Comparison of ENCODE assay signal across 17 mouse cellular contexts in the genomic region with DNA sequence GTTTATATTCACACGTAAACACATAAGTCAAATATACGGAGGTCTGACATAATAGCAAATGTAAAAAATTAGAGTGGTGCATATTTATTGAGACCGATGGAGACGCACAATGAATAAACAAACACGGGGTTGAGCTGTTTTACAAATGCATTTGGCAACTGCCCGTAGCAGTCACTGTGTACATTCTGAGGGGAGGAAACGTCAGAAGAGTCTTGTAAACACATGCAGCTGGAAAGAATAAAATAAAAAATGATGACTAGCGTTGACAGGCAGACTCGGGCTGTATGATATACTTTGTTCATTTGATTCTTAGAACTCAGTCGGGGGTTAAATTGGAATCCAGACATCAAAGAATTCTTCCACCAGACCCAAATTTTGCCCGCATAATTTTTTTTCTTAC. TPM values are rescaled to one million over a fixed set of nuclear protein-coding genes. Genes with fewer than 3 reads are reported as not detected.
A peak's percentile ranks its signal among the peaks of the same experiment; 100 is the strongest.
DNase-seq lines count a peak whose midpoint lies in the region; ATAC-seq and TF ChIP-seq lines count a peak whose summit lies in the region.
"Had no signal": no experiment of that assay in that cellular context is flagged by ENCODE, and none has a peak within 500 bp of the region (broad histone marks: within the 10 kb centered on the region; RNA-seq: fewer than 3 reads in every experiment).

No protein-coding gene starts in this region.

- H3K4me1 ChIP-seq in hindbrain, embryonic 13.5 days (replicated peaks), result peaks cover 24% of the 10 kb centered on the region
- H3K4me1 ChIP-seq in hindbrain, embryonic 11.5 days (replicated peaks; ENCODE audit: control insufficient read depth, insufficient read depth, low read length), result no peaks in the 10 kb centered on the region
- peaks cover 12% of the 10 kb centered on the region for H3K4me1 ChIP-seq in midbrain, embryonic 12.5 days
- peaks cover 22% of the 10 kb centered on the region for H3K4me1 ChIP-seq in midbrain, embryonic 10.5 days
- peaks cover 3% of the 10 kb centered on the region; the same call in 1 of the 2 replicates for H3K4me1 ChIP-seq in limb, embryonic 15.5 days
- H3K4me1 ChIP-seq: liver, embryonic 13.5 days; megakaryocyte, embryonic 14.5 days had no signal

- no peak overlapping the region for H3K9ac ChIP-seq in hindbrain, embryonic 13.5 days
- H3K9ac ChIP-seq in hindbrain, embryonic 11.5 days (ENCODE audit: low read depth, low read length), result no peak overlapping the region
- H3K9ac ChIP-seq in midbrain, embryonic 12.5 days (replicated peaks), result no peak overlapping the region
- H3K9ac ChIP-seq in limb, embryonic 15.5 days, result no peak overlapping the region
- H3K9ac ChIP-seq: liver, embryonic 13.5 days; neural tube, embryonic 12.5 days had no signal

- no peak for TF ChIP-seq CTCF in layer of hippocampus, adult 2 months (conservative IDR thresholded peaks at IDR 0.05)

- peak overlapping the region; percentile 78 for H3K27ac ChIP-seq in hindbrain, embryonic 13.5 days
- no peak overlapping the region for H3K27ac ChIP-seq in hindbrain, embryonic 11.5 days (ENCODE audit: low read depth, low read length)
- H3K27ac ChIP-seq in midbrain, embryonic 12.5 days (replicated peaks), result peak overlapping the region; percentile 46; the same call in 1 of the 2 replicates
- H3K27ac ChIP-seq in midbrain, embryonic 10.5 days (replicated peaks), result no peak overlapping the region
- H3K27ac ChIP-seq in limb, embryonic 15.5 days, result no peak overlapping the region
- H3K27ac ChIP-seq in layer of hippocampus, adult 2 months, result no peak overlapping the region
- H3K27ac ChIP-seq: liver, embryonic 13.5 days had no signal

- no peak for ATAC-seq in hindbrain, embryonic 13.5 days (ENCODE audit: low FRiP score)
- ATAC-seq in hindbrain, embryonic 11.5 days (ENCODE audit: low FRiP score), result no peak
- no peak for ATAC-seq in midbrain, embryonic 12.5 days (ENCODE audit: low FRiP score, low read depth)
- no peak for ATAC-seq in limb, embryonic 15.5 days (ENCODE audit: insufficient number of reproducible peaks, low FRiP score, low TSS enrichment, low read depth)

- no peak overlapping the region for H3K4me2 ChIP-seq in hindbrain, embryonic 13.5 days
- no peak overlapping the region for H3K4me2 ChIP-seq in hindbrain, embryonic 11.5 days (replicated peaks; ENCODE audit: low read depth, low read length)
- H3K4me2 ChIP-seq in midbrain, embryonic 12.5 days (replicated peaks), result no peak overlapping the region
- 0 out of 2 replicates have a peak overlapping the region, but pooled peaks have one; percentile 14 for H3K4me2 ChIP-seq in limb, embryonic 15.5 days
- H3K4me2 ChIP-seq: heart, embryonic 11.5 days; liver, embryonic 13.5 days; neural tube, embryonic 12.5 days had no signal

- peaks cover 5% of the 10 kb centered on the region for H3K27me3 ChIP-seq in hindbrain, embryonic 13.5 days
- no peaks in the 10 kb centered on the region for H3K27me3 ChIP-seq in hindbrain, embryonic 11.5 days (ENCODE audit: control insufficient read depth, insufficient read depth, low read length)
- no peaks in the 10 kb centered on the region; the same call in 1 of the 2 replicates for H3K27me3 ChIP-seq in midbrain, embryonic 12.5 days
- peaks cover under 1% of the 10 kb centered on the region; the same call in 1 of the 2 replicates for H3K27me3 ChIP-seq in midbrain, embryonic 10.5 days (ENCODE audit: low read depth, poor library complexity, severe bottlenecking)
- H3K27me3 ChIP-seq in limb, embryonic 15.5 days, result no peaks in the 10 kb centered on the region
- H3K27me3 ChIP-seq: liver, embryonic 13.5 days; megakaryocyte, embryonic 14.5 days; neural tube, embryonic 12.5 days had no signal

- WGBS in hindbrain, embryonic 13.5 days, result 53% methylated on average over 11 of the region's 11 CpGs
- 61% methylated on average over 11 of the region's 11 CpGs for WGBS in hindbrain, embryonic 11.5 days
- WGBS in midbrain, embryonic 12.5 days, result 66% methylated on average over 11 of the region's 11 CpGs
- WGBS in midbrain, embryonic 10.5 days, result 80% methylated on average over 11 of the region's 11 CpGs
- 30% methylated on average over 11 of the region's 11 CpGs for WGBS in limb, embryonic 15.5 days

- no peak overlapping the region for H3K4me3 ChIP-seq in hindbrain, embryonic 13.5 days
- no peak overlapping the region for H3K4me3 ChIP-seq in hindbrain, embryonic 11.5 days (ENCODE audit: low read depth, low read length)
- no peak overlapping the region for H3K4me3 ChIP-seq in midbrain, embryonic 12.5 days
- H3K4me3 ChIP-seq in midbrain, embryonic 10.5 days, result no peak overlapping the region
- no peak overlapping the region for H3K4me3 ChIP-seq in limb, embryonic 15.5 days
- H3K4me3 ChIP-seq in layer of hippocampus, adult 2 months, result no peak overlapping the region
- H3K4me3 ChIP-seq: liver, embryonic 13.5 days; megakaryocyte, embryonic 14.5 days; neural tube, embryonic 12.5 days had no signal

- H3K9me3 ChIP-seq in hindbrain, embryonic 13.5 days, result no peaks in the 10 kb centered on the region
- H3K9me3 ChIP-seq in hindbrain, embryonic 11.5 days (ENCODE audit: control insufficient read depth, low read length), result no peaks in the 10 kb centered on the region
- no peaks in the 10 kb centered on the region for H3K9me3 ChIP-seq in midbrain, embryonic 12.5 days
- H3K9me3 ChIP-seq in midbrain, embryonic 10.5 days (replicated peaks), result no peaks in the 10 kb centered on the region
- no peaks in the 10 kb centered on the region for H3K9me3 ChIP-seq in limb, embryonic 15.5 days
- H3K9me3 ChIP-seq: liver, embryonic 13.5 days; neural tube, embryonic 12.5 days had no signal

- H3K36me3 ChIP-seq in hindbrain, embryonic 13.5 days, result no peaks in the 10 kb centered on the region
- H3K36me3 ChIP-seq in hindbrain, embryonic 11.5 days (ENCODE audit: control insufficient read depth, insufficient read depth, low read length), result no peaks in the 10 kb centered on the region
- H3K36me3 ChIP-seq in midbrain, embryonic 12.5 days, result no peaks in the 10 kb centered on the region
- H3K36me3 ChIP-seq in midbrain, embryonic 10.5 days, result no peaks in the 10 kb centered on the region
- H3K36me3 ChIP-seq in limb, embryonic 15.5 days, result no peaks in the 10 kb centered on the region
- H3K36me3 ChIP-seq: liver, embryonic 13.5 days; neural tube, embryonic 12.5 days had no signal

- DNase-seq in hindbrain, embryonic 11.5 days (ENCODE audit: low spot score), result no peak
- DNase-seq in midbrain, embryonic 10.5 days (ENCODE audit: low spot score), result no peak
- no peak for DNase-seq in adrenal gland, postnatal 4 days (ENCODE audit: low spot score in 2 of 2)
- DNase-seq in layer of hippocampus, adult 2 months (ENCODE audit: low spot score in 2 of 2), result no peak
- no peak for DNase-seq in thymus, postnatal 25 days
- DNase-seq: adrenal gland, postnatal 25 days; B cell, adult 2 months; kidney, postnatal 4 days; liver, embryonic 13.5 days; right cerebral cortex, adult 18-20 months; thymus, adult 2 months had no signal

RNA-seq across cellular contexts. Expression of a gene that starts 18.0 kb away (rescaled TPM):
- polyA plus RNA-seq in hindbrain, embryonic 13.5 days (2015; fragmentation: Nextera tagmentation; extraction: Ambion mirVana), result 36.9 and 42.0 TPM in 2 replicates
- 36.4 and 47.1 TPM in 2 replicates for polyA plus RNA-seq in hindbrain, embryonic 11.5 days (2014; fragmentation: Nextera tagmentation; extraction: Ambion mirVana)
- polyA plus RNA-seq in midbrain, embryonic 12.5 days (2016; fragmentation: Nextera tagmentation; extraction: Ambion mirVana), result 48.9 and 52.0 TPM in 2 replicates
- 14.4 and 17.7 TPM in 2 replicates for polyA plus RNA-seq in midbrain, embryonic 10.5 days (2016; fragmentation: Nextera tagmentation; extraction: Ambion mirVana)
- 14.9 and 19.3 TPM in 2 replicates for polyA plus RNA-seq in limb, embryonic 15.5 days (2015; fragmentation: Nextera tagmentation; extraction: Ambion mirVana)
- total RNA-seq in adrenal gland, postnatal 4 days (2021), result 10 to 100 TPM; 38.1 to 42.0 TPM
- 1 to 10 TPM; 4.3 to 4.6 TPM for total RNA-seq in layer of hippocampus, adult 2 months (2021)

Comparison
In these comparisons a context has a peak if more than half of its experiments do, and no peak if none do; other contexts are left out.
1. H3K27ac ChIP-seq: peak in hindbrain, embryonic 13.5 days (single experiment) and midbrain, embryonic 12.5 days (single experiment); none in hindbrain, embryonic 11.5 days (single experiment), midbrain, embryonic 10.5 days (single experiment), limb, embryonic 15.5 days (single experiment) and layer of hippocampus, adult 2 months (single experiment).